Mouse (Mus musculus): Measurements from ENCODE around the gene Tdrd9. TPM values are rescaled to one million over a fixed set of nuclear protein-coding genes. Genes with fewer than 3 reads are reported as not detected.

The Tdrd9 gene
- polyA plus RNA-seq, 1 experiment from 2014 or later: 0.37 TPM

DNA sequence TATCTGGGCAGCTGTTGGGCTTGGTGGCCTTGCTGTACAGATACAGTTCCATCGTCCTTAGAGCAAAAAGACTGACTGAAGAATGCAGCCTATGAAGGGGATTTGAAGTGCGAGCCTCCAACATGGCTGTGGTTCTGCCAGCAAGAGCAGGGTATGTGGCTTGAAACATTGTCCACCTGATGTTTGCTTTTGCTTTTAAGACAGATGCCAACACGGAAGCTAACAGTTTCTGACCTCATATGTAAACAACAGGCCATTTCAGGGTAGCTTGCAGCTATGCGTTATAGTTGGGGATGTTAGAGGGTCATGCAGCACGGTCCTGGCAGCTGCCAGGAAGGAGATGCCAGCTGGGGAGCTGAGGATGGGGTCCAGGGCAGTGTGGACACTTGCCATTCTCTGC lies 20.9 kb upstream of the Tdrd9 start:
- ATAC-seq (ENCODE audit: low FRiP score) (no peak), DNase-seq (ENCODE audit: low spot score) (no peak)
- no peak overlapping the region for H3K4me3 ChIP-seq (ENCODE audit: low read depth, low read length)
- H3K4me2 ChIP-seq (replicated peaks; ENCODE audit: low read depth, low read length): no peak overlapping the region
- H3K36me3 ChIP-seq (ENCODE audit: control insufficient read depth, insufficient read depth, low read length): no peaks in the 10 kb centered on the region
- no peak overlapping the region for H3K9ac ChIP-seq (ENCODE audit: low read depth, low read length)
- H3K4me1 ChIP-seq (replicated peaks; ENCODE audit: control insufficient read depth, insufficient read depth, low read length): no peaks in the 10 kb centered on the region
- WGBS: 83% methylated on average over 5 of the region's 5 CpGs
- no peaks in the 10 kb centered on the region for H3K27me3 ChIP-seq (ENCODE audit: control insufficient read depth, insufficient read depth, low read length)
- H3K9me3 ChIP-seq (ENCODE audit: control insufficient read depth, low read length): no peaks in the 10 kb centered on the region
- H3K27ac ChIP-seq (ENCODE audit: low read depth, low read length): no peak overlapping the region

DNA sequence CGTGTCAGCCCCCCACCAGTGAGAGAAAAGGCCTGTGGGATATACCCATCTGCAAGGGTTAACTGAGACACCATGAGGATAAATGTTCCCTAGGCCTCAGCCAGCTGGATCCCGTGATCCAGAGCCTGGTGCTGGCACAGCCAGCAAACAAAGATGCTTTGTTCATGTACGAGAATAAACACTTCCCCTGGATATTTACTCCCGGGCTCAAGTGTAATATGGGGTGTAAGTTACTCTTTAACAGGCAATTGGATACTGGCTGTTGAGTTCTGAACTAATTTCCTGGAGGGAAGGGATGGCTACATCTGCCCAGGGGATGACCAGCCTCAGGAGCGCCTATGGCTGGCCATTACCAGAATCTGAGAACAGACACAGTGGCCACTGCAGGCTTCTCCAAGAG lies 19.7 kb upstream of the Tdrd9 start:
- no peak for DNase-seq (ENCODE audit: low spot score)
- H3K4me2 ChIP-seq (replicated peaks; ENCODE audit: low read depth, low read length): no peak overlapping the region
- H3K27ac ChIP-seq (ENCODE audit: low read depth, low read length): no peak overlapping the region
- no peaks in the 10 kb centered on the region for H3K27me3 ChIP-seq (ENCODE audit: control insufficient read depth, insufficient read depth, low read length)
- H3K9ac ChIP-seq (ENCODE audit: low read depth, low read length): no peak overlapping the region
- WGBS: 55% methylated on average over 5 of the region's 5 CpGs
- no peak for ATAC-seq (ENCODE audit: low FRiP score)
- no peaks in the 10 kb centered on the region for H3K9me3 ChIP-seq (ENCODE audit: control insufficient read depth, low read length)
- no peak overlapping the region for H3K4me3 ChIP-seq (ENCODE audit: low read depth, low read length)
- H3K4me1 ChIP-seq (replicated peaks; ENCODE audit: control insufficient read depth, insufficient read depth, low read length): no peaks in the 10 kb centered on the region
- H3K36me3 ChIP-seq (ENCODE audit: control insufficient read depth, insufficient read depth, low read length): no peaks in the 10 kb centered on the region

DNA sequence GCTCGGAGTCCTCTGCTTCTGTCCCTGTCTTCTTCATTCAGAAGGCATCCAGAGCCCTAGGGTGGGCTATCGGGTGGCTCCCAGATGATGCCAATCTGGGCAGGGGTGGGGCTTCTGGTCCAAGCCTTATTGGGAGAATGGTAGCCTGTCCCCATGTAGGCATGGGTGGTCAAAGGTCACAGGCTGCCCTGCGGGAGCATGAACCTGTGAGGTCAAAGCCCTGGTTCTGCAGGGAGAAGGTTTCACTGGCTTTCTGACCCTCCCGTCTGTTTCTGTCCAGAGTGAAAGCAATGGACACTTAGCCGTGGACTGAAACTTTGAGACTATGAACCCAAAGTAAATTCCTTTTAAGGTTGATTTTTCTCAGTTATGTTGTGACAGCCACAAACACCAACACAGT lies 15.2 kb upstream of the Tdrd9 start:
- WGBS: 71% methylated on average over 5 of the region's 5 CpGs
- ATAC-seq (ENCODE audit: low FRiP score) (no peak), DNase-seq (ENCODE audit: low spot score) (no peak)
- Histone ChIP-seq H3K27me3 (ENCODE audit: control insufficient read depth, insufficient read depth, low read length) (no peaks in the 10 kb centered on the region), H3K4me2 (replicated peaks; ENCODE audit: low read depth, low read length) (no peak overlapping the region), H3K4me1 (replicated peaks; ENCODE audit: control insufficient read depth, insufficient read depth, low read length) (no peaks in the 10 kb centered on the region), H3K4me3 (ENCODE audit: low read depth, low read length) (no peak overlapping the region), H3K9me3 (ENCODE audit: control insufficient read depth, low read length) (no peaks in the 10 kb centered on the region), H3K9ac (ENCODE audit: low read depth, low read length) (no peak overlapping the region), H3K27ac (ENCODE audit: low read depth, low read length) (no peak overlapping the region), H3K36me3 (ENCODE audit: control insufficient read depth, insufficient read depth, low read length) (peaks cover 7% of the 10 kb centered on the region)

DNA sequence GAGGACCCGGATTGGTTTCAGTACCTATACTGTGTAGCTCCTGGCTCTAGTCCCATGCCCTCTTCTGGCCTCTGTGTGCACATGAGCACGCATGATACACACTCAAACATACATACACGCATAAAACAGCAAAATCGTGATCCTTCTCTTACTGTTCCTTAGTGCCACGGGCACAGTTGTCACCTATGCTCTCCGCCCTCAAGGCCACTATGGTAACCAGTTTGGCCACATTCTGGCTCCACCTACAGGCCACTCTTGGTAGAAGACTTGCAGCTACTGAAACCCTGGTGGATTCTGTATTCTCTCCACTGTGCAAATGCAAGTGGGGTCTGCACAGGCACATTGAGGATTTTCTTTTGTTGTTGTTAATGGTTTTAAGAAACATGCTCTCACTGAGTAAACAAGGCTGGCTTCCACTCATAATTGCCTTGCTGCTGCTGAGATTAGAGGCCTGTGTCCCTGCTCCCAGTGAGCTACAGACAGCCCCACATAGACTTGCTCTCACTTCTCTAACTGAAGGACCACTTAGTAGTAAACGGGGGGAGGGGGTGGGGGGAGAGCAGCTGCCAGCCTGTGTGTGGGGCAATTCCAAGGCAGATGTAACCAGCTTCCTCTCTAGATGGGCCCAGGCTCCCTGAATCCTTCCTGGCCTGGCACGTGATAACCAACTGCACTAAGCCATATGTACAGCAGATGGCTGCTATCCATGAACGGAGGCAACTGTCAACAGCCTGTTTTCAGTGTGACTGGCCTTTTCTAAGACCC lies 13.1 kb upstream of the Tdrd9 start:
- DNase-seq (ENCODE audit: low spot score): peak; percentile 79
- ATAC-seq (ENCODE audit: low FRiP score): peak; percentile 54; the same call in 1 of the 2 replicates
- H3K4me1 ChIP-seq (replicated peaks; ENCODE audit: control insufficient read depth, insufficient read depth, low read length): no peaks in the 10 kb centered on the region
- H3K4me3 ChIP-seq (ENCODE audit: low read depth, low read length): no peak overlapping the region
- H3K27me3 ChIP-seq (ENCODE audit: control insufficient read depth, insufficient read depth, low read length): no peaks in the 10 kb centered on the region
- no peak overlapping the region for H3K9ac ChIP-seq (ENCODE audit: low read depth, low read length)
- H3K4me2 ChIP-seq (replicated peaks; ENCODE audit: low read depth, low read length): no peak overlapping the region
- WGBS: 51% methylated on average over 9 of the region's 9 CpGs
- no peak overlapping the region for H3K27ac ChIP-seq (ENCODE audit: low read depth, low read length)
- peaks cover 7% of the 10 kb centered on the region for H3K36me3 ChIP-seq (ENCODE audit: control insufficient read depth, insufficient read depth, low read length)
- H3K9me3 ChIP-seq (ENCODE audit: control insufficient read depth, low read length): no peaks in the 10 kb centered on the region

DNA sequence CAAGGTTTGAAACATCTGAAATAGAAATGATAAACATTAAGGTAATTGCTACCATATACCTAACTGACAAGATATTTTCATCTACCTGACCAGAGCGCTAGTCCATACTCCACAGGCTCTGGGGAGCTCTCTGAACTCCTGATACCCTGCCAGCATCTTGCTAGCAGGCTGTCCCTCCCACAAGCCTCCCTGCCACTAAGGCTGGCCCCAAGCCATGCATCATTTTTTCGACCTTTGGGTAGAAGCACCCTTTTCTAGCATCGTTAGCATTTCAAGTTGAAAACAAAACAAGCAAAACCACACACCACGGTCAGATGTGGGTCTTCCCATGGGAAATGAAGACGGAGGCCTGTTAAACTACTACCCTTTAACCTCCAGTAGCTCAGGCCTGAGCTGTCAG lies 8.0 kb upstream of the Tdrd9 start:
- no peak for ATAC-seq (ENCODE audit: low FRiP score)
- no peak overlapping the region for H3K4me3 ChIP-seq (ENCODE audit: low read depth, low read length)
- no peaks in the 10 kb centered on the region for H3K27me3 ChIP-seq (ENCODE audit: control insufficient read depth, insufficient read depth, low read length)
- H3K36me3 ChIP-seq (ENCODE audit: control insufficient read depth, insufficient read depth, low read length): peaks cover 7% of the 10 kb centered on the region
- DNase-seq (ENCODE audit: low spot score): no peak
- no peaks in the 10 kb centered on the region for H3K9me3 ChIP-seq (ENCODE audit: control insufficient read depth, low read length)
- no peak overlapping the region for H3K4me2 ChIP-seq (replicated peaks; ENCODE audit: low read depth, low read length)
- H3K27ac ChIP-seq (ENCODE audit: low read depth, low read length): no peak overlapping the region
- H3K9ac ChIP-seq (ENCODE audit: low read depth, low read length): no peak overlapping the region
- 86% methylated on average over 5 of the region's 5 CpGs for WGBS
- peaks cover 2% of the 10 kb centered on the region; the same call in 1 of the 2 replicates for H3K4me1 ChIP-seq (replicated peaks; ENCODE audit: control insufficient read depth, insufficient read depth, low read length)

DNA sequence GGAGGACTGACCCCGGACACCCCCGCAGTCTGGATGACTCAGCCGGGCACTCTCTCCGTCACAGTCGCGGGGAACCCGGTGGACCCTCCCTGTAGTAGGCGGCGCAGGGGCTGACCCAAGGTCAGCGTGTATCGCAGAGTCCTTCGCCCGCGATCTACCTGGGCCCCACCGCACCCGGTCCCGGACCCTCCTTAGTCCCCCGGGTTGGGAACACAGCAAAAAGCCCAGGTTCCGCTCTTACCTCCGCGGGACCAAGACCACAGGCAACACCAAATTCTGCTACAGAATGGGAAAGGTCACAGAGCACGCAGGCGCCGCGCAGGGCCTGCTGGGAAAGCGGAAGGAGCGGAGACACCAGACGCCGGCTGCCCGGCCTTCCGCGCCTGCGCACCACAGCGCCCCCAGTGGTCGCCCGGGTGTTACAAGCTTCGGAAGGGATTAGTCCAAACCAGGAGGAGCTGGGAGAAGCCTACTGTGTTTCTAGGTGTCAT lies 4.6 kb upstream of the Tdrd9 start, which contains the start of gene Atp5mpl:
Gene Atp5mpl (minus strand): TSS at position 295 of the 491 bp plus-strand sequence.
- Histone ChIP-seq H3K27me3 (ENCODE audit: control insufficient read depth, insufficient read depth, low read length) (no peaks in the 10 kb centered on the region), H3K27ac (ENCODE audit: low read depth, low read length) (peak within 1 kb of the TSS; percentile 20; the same call in 1 of the 2 replicates), H3K9me3 (ENCODE audit: control insufficient read depth, low read length) (no peaks in the 10 kb centered on the region), H3K4me1 (replicated peaks; ENCODE audit: control insufficient read depth, insufficient read depth, low read length) (peaks cover 2% of the 10 kb centered on the region; the same call in 1 of the 2 replicates), H3K9ac (ENCODE audit: low read depth, low read length) (peak within 1 kb of the TSS; percentile 96), H3K36me3 (ENCODE audit: control insufficient read depth, insufficient read depth, low read length) (no peaks in the 10 kb centered on the region), H3K4me2 (replicated peaks; ENCODE audit: low read depth, low read length) (peak within 1 kb of the TSS; percentile 92), H3K4me3 (ENCODE audit: low read depth, low read length) (peak within 1 kb of the TSS; percentile 90)
- DNase-seq (ENCODE audit: low spot score) (peak; percentile 98), ATAC-seq (ENCODE audit: low FRiP score) (peak; percentile 90)
- WGBS: under 1% methylated on average over 37 of the region's 37 CpGs

DNA sequence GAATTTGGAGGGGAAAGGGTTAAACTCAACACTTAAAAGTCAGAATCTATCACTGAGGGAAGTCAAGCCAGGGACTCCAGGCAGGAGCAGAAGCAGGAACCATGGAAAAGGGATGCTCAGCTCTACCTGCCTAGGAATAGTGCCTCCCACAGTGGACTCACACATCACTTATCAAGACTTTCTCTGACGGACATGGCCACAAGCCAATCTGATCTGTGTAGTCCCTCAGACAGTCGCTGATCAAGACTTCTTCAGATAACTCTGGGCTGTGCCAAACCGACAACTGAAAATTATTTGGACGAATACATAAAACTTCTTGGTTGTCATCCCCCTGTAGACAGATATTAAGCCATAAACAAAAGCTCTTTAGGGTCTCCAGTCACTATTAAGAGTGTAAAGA lies 1.3 kb upstream of the Tdrd9 start:
- no peak overlapping the region for H3K27ac ChIP-seq (ENCODE audit: low read depth, low read length)
- whole genome bisulfite sequencing: 82% methylated on average over 4 of the region's 4 CpGs
- H3K4me2 ChIP-seq (replicated peaks; ENCODE audit: low read depth, low read length): no peak overlapping the region
- ATAC-seq (ENCODE audit: low FRiP score) (no peak), DNase-seq (ENCODE audit: low spot score) (no peak)
- no peaks in the 10 kb centered on the region for H3K9me3 ChIP-seq (ENCODE audit: control insufficient read depth, low read length)
- H3K4me1 ChIP-seq (replicated peaks; ENCODE audit: control insufficient read depth, insufficient read depth, low read length): peaks cover 2% of the 10 kb centered on the region; the same call in 1 of the 2 replicates
- no peaks in the 10 kb centered on the region for H3K36me3 ChIP-seq (ENCODE audit: control insufficient read depth, insufficient read depth, low read length)
- no peaks in the 10 kb centered on the region for H3K27me3 ChIP-seq (ENCODE audit: control insufficient read depth, insufficient read depth, low read length)
- no peak overlapping the region for H3K4me3 ChIP-seq (ENCODE audit: low read depth, low read length)
- H3K9ac ChIP-seq (ENCODE audit: low read depth, low read length): no peak overlapping the region

DNA sequence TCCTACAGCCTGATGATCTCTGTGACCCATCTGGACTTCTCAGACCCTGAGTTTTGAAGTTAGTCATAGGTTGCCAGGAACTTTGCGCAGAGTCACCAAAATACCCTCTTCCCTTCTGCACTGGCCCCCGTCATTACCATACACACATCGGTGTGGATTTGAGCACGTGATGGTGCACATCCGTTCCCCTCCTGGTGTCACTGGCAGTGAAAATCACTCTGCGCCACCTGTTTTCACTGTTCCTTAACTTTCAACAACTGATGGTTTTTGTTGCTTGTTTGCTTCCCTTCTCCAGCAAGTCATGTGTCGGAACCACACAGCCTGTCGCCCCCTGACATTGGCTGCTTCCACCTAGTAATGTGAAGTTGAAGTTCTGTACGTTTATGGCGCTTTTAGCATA lies 1.1 kb downstream of the Tdrd9 start:
- Histone ChIP-seq H3K4me3 (ENCODE audit: low read depth, low read length) (no peak overlapping the region), H3K9ac (ENCODE audit: low read depth, low read length) (no peak overlapping the region), H3K27ac (ENCODE audit: low read depth, low read length) (no peak overlapping the region), H3K36me3 (ENCODE audit: control insufficient read depth, insufficient read depth, low read length) (no peaks in the 10 kb centered on the region), H3K4me2 (replicated peaks; ENCODE audit: low read depth, low read length) (no peak overlapping the region), H3K9me3 (ENCODE audit: control insufficient read depth, low read length) (no peaks in the 10 kb centered on the region), H3K4me1 (replicated peaks; ENCODE audit: control insufficient read depth, insufficient read depth, low read length) (no peaks in the 10 kb centered on the region), H3K27me3 (ENCODE audit: control insufficient read depth, insufficient read depth, low read length) (no peaks in the 10 kb centered on the region)
- WGBS: 92% methylated on average over 10 of the region's 10 CpGs
- ATAC-seq (ENCODE audit: low FRiP score) (no peak), DNase-seq (ENCODE audit: low spot score) (no peak)

DNA sequence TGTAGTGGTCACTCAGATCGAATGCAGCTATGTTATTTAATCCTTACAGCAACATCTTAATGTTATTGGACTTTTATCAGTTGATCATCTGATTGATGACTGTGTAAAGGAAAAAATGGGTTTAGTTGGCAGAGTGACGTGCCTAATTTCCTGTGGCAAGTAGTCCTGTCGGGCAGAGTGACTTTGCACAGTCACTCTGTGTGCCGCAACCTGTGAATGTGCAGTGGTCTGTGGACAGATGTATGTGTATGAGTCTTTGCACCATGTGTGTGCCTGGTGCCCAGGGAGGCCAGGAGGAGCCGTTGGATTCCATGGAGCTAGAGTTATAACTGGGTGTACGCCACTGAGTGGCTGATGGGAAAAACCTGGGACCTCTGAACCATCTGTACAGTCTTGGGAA lies 3.2 kb downstream of the Tdrd9 start:
- Histone ChIP-seq H3K27ac (ENCODE audit: low read depth, low read length) (no peak overlapping the region), H3K4me3 (ENCODE audit: low read depth, low read length) (no peak overlapping the region), H3K27me3 (ENCODE audit: control insufficient read depth, insufficient read depth, low read length) (no peaks in the 10 kb centered on the region), H3K4me2 (replicated peaks; ENCODE audit: low read depth, low read length) (no peak overlapping the region), H3K36me3 (ENCODE audit: control insufficient read depth, insufficient read depth, low read length) (no peaks in the 10 kb centered on the region), H3K9ac (ENCODE audit: low read depth, low read length) (no peak overlapping the region), H3K4me1 (replicated peaks; ENCODE audit: control insufficient read depth, insufficient read depth, low read length) (no peaks in the 10 kb centered on the region), H3K9me3 (ENCODE audit: control insufficient read depth, low read length) (no peaks in the 10 kb centered on the region)
- DNase-seq (ENCODE audit: low spot score) (no peak), ATAC-seq (ENCODE audit: low FRiP score) (no peak)
- 85% methylated on average over 6 of the region's 6 CpGs for WGBS
